Mouse (Mus musculus) limb, embryonic 11.5 days (tissue): ENCODE data around the gene Lin7c. TPM values are rescaled to one million over a fixed set of nuclear protein-coding genes. Genes with fewer than 3 reads are reported as not detected.

Experiments
- ATAC-seq: fragments of 200-750 bp; cut with Nextera tagmentation; 2 replicates; pipeline ENCODE4 v1.8.0; 2017; ENCODE audit warnings: low read depth; ENCODE audit not compliant: insufficient number of reproducible peaks, low FRiP score, low TSS enrichment
- DNase-seq: peaks from one replicate; pipeline ENCODE4 v3.0.0-alpha.2; 2015; ENCODE audit warnings: low spot score
- H3K27ac ChIP-seq: fragments of 300-500 bp; sonication (generic); replicated peaks from 2 replicates; pipeline ENCODE4 v1.5.1; 2014; ENCODE audit warnings: low read depth, mild to moderate bottlenecking, low read length
- H3K27me3 ChIP-seq: fragments of 300-500 bp; sonication (generic); 2 replicates; pipeline ENCODE4 v1.6.1; 2014; ENCODE audit warnings: mild to moderate bottlenecking, low read length, mixed read lengths; ENCODE audit not compliant: control insufficient read depth, insufficient read depth
- H3K36me3 ChIP-seq: fragments of 300-500 bp; sonication (generic); 2 replicates; pipeline ENCODE4 v1.6.1; 2014; ENCODE audit warnings: mild to moderate bottlenecking, low read length, moderate library complexity, mixed read lengths; ENCODE audit not compliant: control insufficient read depth, insufficient read depth
- H3K4me1 ChIP-seq: fragments of 300-500 bp; sonication (generic); 2 replicates; pipeline ENCODE4 v1.6.1; 2014; ENCODE audit warnings: low read length, mixed read lengths; ENCODE audit not compliant: control insufficient read depth, insufficient read depth
- H3K4me2 ChIP-seq: fragments of 300-500 bp; sonication (generic); 2 replicates; pipeline ENCODE4 v1.6.1; 2014; ENCODE audit warnings: low read depth, mild to moderate bottlenecking, moderate library complexity; ENCODE audit not compliant: severe bottlenecking
- H3K4me3 ChIP-seq: fragments of 300-500 bp; sonication (generic); 2 replicates; pipeline ENCODE4 v1.5.1; 2014; ENCODE audit warnings: low read depth, low read length
- H3K9ac ChIP-seq: fragments of 300-500 bp; sonication (generic); 2 replicates; pipeline ENCODE4 v1.6.1; 2014; ENCODE audit warnings: mild to moderate bottlenecking, low read length
- H3K9me3 ChIP-seq: fragments of 300-500 bp; sonication (generic); 2 replicates; pipeline ENCODE4 v1.6.1; 2016; ENCODE audit warnings: low read length; ENCODE audit not compliant: control insufficient read depth
- WGBS: fragments of 180-500 bp; shearing (Covaris S2); extraction: QIAGEN DNeasy Blood & Tissue Kit; methylation state at CpG from one replicate; pipeline ENCODE4 v1.1.7; 2014; 5-methylcytosine and 5-hydroxymethylcytosine counted together
- polyA plus RNA-seq: library from polyadenylated mRNA; unstranded; fragments of >200 nt; fragmentation: Nextera tagmentation; extraction: Ambion mirVana; gene quantifications from 2 replicates; pipeline ENCODE4 v1.2.1, GENCODE M21; 2014

Gene Lin7c
- polyA plus RNA-seq, 1 experiment from 2014 or later = 64.3 TPM

- WGBS = under 1% methylated on average over 7 of the region's 7 CpGs
- DNase-seq (peak; percentile 92), ATAC-seq (peak; percentile 55; the same call in 1 of the 2 replicates)
These were observed 13.6 kb downstream of the Lin7c start for GRCm38 (mm10) chr2:109904171-109904821.

GRCm38 (mm10) chr2:109909122-109909521, 18.5 kb downstream of the Lin7c start:
- Histone ChIP-seq H3K4me3 (no peak overlapping the region), H3K4me2 (no peak overlapping the region), H3K27me3 (no peaks in the 10 kb centered on the region), H3K4me1 (no peaks in the 10 kb centered on the region), H3K9ac (no peak overlapping the region), H3K9me3 (no peaks in the 10 kb centered on the region), H3K27ac (no peak overlapping the region), H3K36me3 (no peaks in the 10 kb centered on the region)
- ATAC-seq (no peak), DNase-seq (no peak)
- 75% methylated on average over 2 of the region's 2 CpGs for WGBS

More at GRCm38 (mm10) chr2:109904171-109904821, 13.6 kb downstream of the Lin7c start:
- Histone ChIP-seq H3K9ac (no peak overlapping the region), H3K4me2 (no peak overlapping the region), H3K4me3 (no peak overlapping the region), H3K9me3 (no peaks in the 10 kb centered on the region), H3K36me3 (peaks cover 2% of the 10 kb centered on the region; the same call in 1 of the 2 replicates), H3K27ac (no peak overlapping the region), H3K4me1 (no peaks in the 10 kb centered on the region), H3K27me3 (no peaks in the 10 kb centered on the region)

GRCm38 (mm10) chr2:109912216-109912615, 21.6 kb downstream of the Lin7c start:
- no peak overlapping the region for H3K9ac ChIP-seq
- no peaks in the 10 kb centered on the region for H3K4me1 ChIP-seq
- H3K4me2 ChIP-seq = no peak overlapping the region
- H3K27ac ChIP-seq = no peak overlapping the region
- no peaks in the 10 kb centered on the region for H3K27me3 ChIP-seq
- WGBS = 93% methylated on average over 8 of the region's 8 CpGs
- ATAC-seq (no peak), DNase-seq (no peak)
- no peaks in the 10 kb centered on the region for H3K36me3 ChIP-seq
- no peak overlapping the region for H3K4me3 ChIP-seq
- no peaks in the 10 kb centered on the region for H3K9me3 ChIP-seq

- Histone ChIP-seq H3K4me3 (no peak overlapping the region), H3K4me1 (no peaks in the 10 kb centered on the region), H3K36me3 (no peaks in the 10 kb centered on the region), H3K9ac (no peak overlapping the region), H3K27ac (no peak overlapping the region), H3K27me3 (no peaks in the 10 kb centered on the region), H3K4me2 (no peak overlapping the region), H3K9me3 (no peaks in the 10 kb centered on the region)
- WGBS = 84% methylated on average over 12 of the region's 12 CpGs
- ATAC-seq (no peak), DNase-seq (no peak)
These were observed 22.1 kb downstream of the Lin7c start for GRCm38 (mm10) chr2:109912766-109913165.

- DNase-seq (no peak), ATAC-seq (no peak)
- Histone ChIP-seq H3K36me3 (no peaks in the 10 kb centered on the region), H3K4me2 (no peak overlapping the region), H3K4me1 (no peaks in the 10 kb centered on the region), H3K9me3 (no peaks in the 10 kb centered on the region), H3K27me3 (no peaks in the 10 kb centered on the region), H3K4me3 (no peak overlapping the region), H3K27ac (no peak overlapping the region), H3K9ac (no peak overlapping the region)
- WGBS = 74% methylated on average over 8 of the region's 8 CpGs
These were observed 22.6 kb downstream of the Lin7c start for GRCm38 (mm10) chr2:109913241-109913640.

- Histone ChIP-seq H3K4me3 (no peak overlapping the region), H3K9ac (no peak overlapping the region), H3K27me3 (no peaks in the 10 kb centered on the region), H3K4me2 (no peak overlapping the region), H3K36me3 (no peaks in the 10 kb centered on the region), H3K27ac (no peak overlapping the region), H3K4me1 (no peaks in the 10 kb centered on the region; the same call in 1 of the 2 replicates), H3K9me3 (no peaks in the 10 kb centered on the region)
- DNase-seq (no peak), ATAC-seq (no peak)
These were observed 23.9 kb downstream of the Lin7c start for GRCm38 (mm10) chr2:109914601-109915000.

- Histone ChIP-seq H3K36me3 (no peaks in the 10 kb centered on the region), H3K9me3 (no peaks in the 10 kb centered on the region), H3K4me1 (peaks cover 6% of the 10 kb centered on the region; the same call in 1 of the 2 replicates), H3K9ac (no peak overlapping the region), H3K4me3 (peak overlapping the region; percentile 88; the same call in 1 of the 2 replicates), H3K27ac (no peak overlapping the region), H3K27me3 (no peaks in the 10 kb centered on the region), H3K4me2 (peak overlapping the region; percentile 80)
- DNase-seq = no peak
- no peak for ATAC-seq
- WGBS = 2% methylated on average over 11 of the region's 11 CpGs
These were observed 26.3 kb downstream of the Lin7c start for GRCm38 (mm10) chr2:109916782-109917495.

- WGBS = under 1% methylated on average over 68 of the region's 111 CpGs
- ATAC-seq = peak; percentile 97
- peak within 1 kb of the TSS; percentile 80 for H3K4me2 ChIP-seq
- no peaks in the 10 kb centered on the region for H3K27me3 ChIP-seq
- H3K9me3 ChIP-seq = no peaks in the 10 kb centered on the region
- no peaks in the 10 kb centered on the region for H3K36me3 ChIP-seq
- peak; percentile 97 for DNase-seq
- H3K4me3 ChIP-seq = peak within 1 kb of the TSS; percentile 88
- peak within 1 kb of the TSS; percentile 93 for H3K27ac ChIP-seq
- H3K9ac ChIP-seq = peak within 1 kb of the TSS; percentile 93
- H3K4me1 ChIP-seq = peaks cover 6% of the 10 kb centered on the region; the same call in 1 of the 2 replicates
These were observed 27.1 kb downstream of the Lin7c start, which contains the start of gene Lgr4 for GRCm38 (mm10) chr2:109917496-109918413. Lgr4 (plus strand) TSS chr2:109917647.
